ENCODE assay signal across 25 mouse cellular contexts in the genomic region with DNA sequence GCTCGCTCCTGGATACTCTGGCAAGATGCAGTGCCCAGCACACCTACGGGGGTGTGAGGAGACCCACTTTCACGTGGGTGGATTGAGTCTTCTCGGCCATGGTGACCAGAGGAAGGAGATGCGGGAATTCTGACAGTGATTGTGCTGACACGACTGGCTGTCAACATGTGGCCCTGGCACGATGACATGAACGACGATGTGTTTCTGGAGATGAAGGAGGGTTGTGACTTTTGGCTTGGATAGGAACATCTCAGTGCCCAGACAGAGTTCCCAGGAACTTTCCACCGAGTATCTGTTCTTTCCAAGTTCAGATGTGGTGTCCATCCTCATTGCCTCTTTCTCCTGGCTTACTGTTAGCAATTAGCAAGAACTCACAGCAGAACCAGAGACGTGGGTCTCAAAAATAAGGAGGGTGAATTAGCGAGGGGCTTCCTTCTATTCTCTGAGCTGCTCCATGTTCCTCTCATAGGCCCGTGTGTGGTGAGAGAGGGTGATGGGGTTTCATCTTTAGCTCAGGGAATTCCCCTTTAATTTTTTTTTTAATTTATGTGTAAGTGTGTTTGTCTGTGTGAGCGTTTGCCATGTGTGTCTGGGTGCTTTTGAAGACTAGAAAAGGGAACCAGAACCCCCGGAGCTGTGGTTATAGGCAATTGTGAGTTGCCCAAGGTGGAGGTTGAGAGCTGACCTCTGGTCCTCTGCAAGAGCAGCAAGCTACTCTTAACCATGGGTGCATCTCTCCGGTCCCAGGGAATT. TPM values are rescaled to one million over a fixed set of nuclear protein-coding genes. Genes with fewer than 3 reads are reported as not detected.
DNase-seq lines count a peak whose midpoint lies in the region; ATAC-seq and TF ChIP-seq lines count a peak whose summit lies in the region.
"Had no signal": no experiment of that assay in that cellular context is flagged by ENCODE, and none has a peak within 500 bp of the region (broad histone marks: within the 10 kb centered on the region; RNA-seq: fewer than 3 reads in every experiment).

No protein-coding gene starts in this region.

- H3K9ac ChIP-seq in heart, embryonic 12.5 days: no peak overlapping the region
- no peak overlapping the region for H3K9ac ChIP-seq in midbrain, embryonic 11.5 days (ENCODE audit: low read length)
- no peak overlapping the region for H3K9ac ChIP-seq in midbrain, postnatal 0 days (replicated peaks; ENCODE audit: low read length, poor library complexity, severe bottlenecking)
- H3K9ac ChIP-seq: embryonic facial prominence, embryonic 13.5 days; embryonic facial prominence, embryonic 15.5 days; forebrain, embryonic 12.5 days had no signal

- no peak for ATAC-seq in heart, embryonic 12.5 days (ENCODE audit: insufficient number of reproducible peaks, low FRiP score)
- ATAC-seq in midbrain, embryonic 11.5 days (ENCODE audit: low FRiP score): no peak
- ATAC-seq in midbrain, postnatal 0 days (ENCODE audit: low FRiP score): no peak
- ATAC-seq: activated CD4-positive, CD25-positive, alpha-beta regulatory T cell, adult 4 months; forebrain, embryonic 14.5 days; forebrain, embryonic 16.5 days; Patski had no signal

- H3K27ac ChIP-seq in heart, embryonic 12.5 days (ENCODE audit: poor library complexity, severe bottlenecking): no peak overlapping the region
- H3K27ac ChIP-seq in midbrain, embryonic 11.5 days (ENCODE audit: low read depth, low read length): no peak overlapping the region
- no peak overlapping the region for H3K27ac ChIP-seq in midbrain, postnatal 0 days (ENCODE audit: low read depth, low read length)
- H3K27ac ChIP-seq: embryonic facial prominence, embryonic 13.5 days; embryonic facial prominence, embryonic 15.5 days; forebrain, embryonic 10.5 days; forebrain, embryonic 12.5 days had no signal

- DNase-seq in heart, adult 11 months: peak; percentile 90
- DNase-seq in heart, postnatal 14 days: no peak
- peak; percentile 15 for DNase-seq in heart, postnatal 4 days
- peak; percentile 72 for DNase-seq in midbrain, embryonic 11.5 days (ENCODE audit: low spot score, missing footprints)
- no peak for DNase-seq in midbrain, postnatal 0 days (ENCODE audit: low spot score)
- DNase-seq in adipocyte (ENCODE audit: low spot score): peak; percentile 17
- DNase-seq in kidney, postnatal 4 days: no peak
- DNase-seq: adrenal gland, adult 2 months; adrenal gland, postnatal 10 days; adrenal gland, postnatal 25 days; cerebellum, adult 11-12 months; cerebellum, adult 9-10 months; embryo, embryonic 11 days had no signal

- no peak overlapping the region for H3K4me3 ChIP-seq in heart, embryonic 12.5 days
- no peak overlapping the region for H3K4me3 ChIP-seq in midbrain, embryonic 11.5 days (ENCODE audit: low read depth, low read length)
- H3K4me3 ChIP-seq in midbrain, postnatal 0 days (ENCODE audit: low read depth, low read length): no peak overlapping the region
- H3K4me3 ChIP-seq: embryonic facial prominence, embryonic 13.5 days; embryonic facial prominence, embryonic 15.5 days; erythroblast, embryonic 14.5 days; forebrain, embryonic 10.5 days; forebrain, embryonic 12.5 days had no signal

- no peaks in the 10 kb centered on the region for H3K27me3 ChIP-seq in heart, embryonic 12.5 days (replicated peaks)
- H3K27me3 ChIP-seq in midbrain, embryonic 11.5 days (ENCODE audit: control insufficient read depth, insufficient read depth, low read length): no peaks in the 10 kb centered on the region
- H3K27me3 ChIP-seq in midbrain, postnatal 0 days (ENCODE audit: insufficient read depth, low read length): no peaks in the 10 kb centered on the region
- H3K27me3 ChIP-seq: embryonic facial prominence, embryonic 13.5 days; embryonic facial prominence, embryonic 15.5 days; forebrain, embryonic 12.5 days; Patski had no signal

- no peaks in the 10 kb centered on the region for H3K36me3 ChIP-seq in heart, embryonic 12.5 days
- no peaks in the 10 kb centered on the region for H3K36me3 ChIP-seq in midbrain, embryonic 11.5 days (ENCODE audit: control insufficient read depth, insufficient read depth, low read length)
- H3K36me3 ChIP-seq in midbrain, postnatal 0 days (ENCODE audit: insufficient read depth, low read length): no peaks in the 10 kb centered on the region
- H3K36me3 ChIP-seq: embryonic facial prominence, embryonic 13.5 days; embryonic facial prominence, embryonic 15.5 days; forebrain, embryonic 10.5 days; forebrain, embryonic 12.5 days; G1E had no signal

- H3K9me3 ChIP-seq in heart, embryonic 12.5 days (replicated peaks): no peaks in the 10 kb centered on the region
- H3K9me3 ChIP-seq in midbrain, embryonic 11.5 days (ENCODE audit: control insufficient read depth, low read length): no peaks in the 10 kb centered on the region
- no peaks in the 10 kb centered on the region for H3K9me3 ChIP-seq in midbrain, postnatal 0 days (ENCODE audit: low read length)
- H3K9me3 ChIP-seq: embryonic facial prominence, embryonic 13.5 days; embryonic facial prominence, embryonic 15.5 days; forebrain, embryonic 10.5 days; forebrain, embryonic 12.5 days; G1E had no signal

- 71% methylated on average over 16 of the region's 16 CpGs for WGBS in heart, embryonic 12.5 days
- 89% methylated on average over 16 of the region's 16 CpGs for WGBS in midbrain, embryonic 11.5 days
- WGBS in midbrain, postnatal 0 days: 94% methylated on average over 16 of the region's 16 CpGs

- TF ChIP-seq CTCF in midbrain, postnatal 0 days (IDR thresholded peaks at IDR 0.05): no peak

- H3K4me2 ChIP-seq in heart, embryonic 12.5 days: no peak overlapping the region
- no peak overlapping the region for H3K4me2 ChIP-seq in midbrain, embryonic 11.5 days
- H3K4me2 ChIP-seq in midbrain, postnatal 0 days (ENCODE audit: low read depth, low read length, poor library complexity, severe bottlenecking): no peak overlapping the region
- H3K4me2 ChIP-seq: embryonic facial prominence, embryonic 13.5 days; embryonic facial prominence, embryonic 15.5 days; forebrain, embryonic 12.5 days had no signal

- peaks cover 10% of the 10 kb centered on the region for H3K4me1 ChIP-seq in heart, embryonic 12.5 days (replicated peaks)
- H3K4me1 ChIP-seq in midbrain, embryonic 11.5 days (ENCODE audit: control insufficient read depth, insufficient read depth, low read length): no peaks in the 10 kb centered on the region
- H3K4me1 ChIP-seq in midbrain, postnatal 0 days (ENCODE audit: insufficient read depth, low read length): no peaks in the 10 kb centered on the region
- H3K4me1 ChIP-seq: embryonic facial prominence, embryonic 15.5 days; forebrain, embryonic 10.5 days; forebrain, embryonic 12.5 days had no signal

- intact Hi-C loops in heart, postnatal 14 days (cut with DNase I): no loop called here

RNA-seq across cellular contexts. Expression of gene Adra1b, which starts 11.3 kb away (rescaled TPM):
- total RNA-seq in heart, postnatal 14 days (2021): 10 to 100 TPM; 43.7 to 47.6 TPM
- total RNA-seq in heart, postnatal 4 days (2021): 10 to 100 TPM; 37.0 to 39.2 TPM
- 6.1 and 6.2 TPM in 2 replicates for polyA plus RNA-seq in heart, embryonic 12.5 days (2016; fragmentation: Nextera tagmentation; extraction: Ambion mirVana)
- 0.31 and 0.48 TPM in 2 replicates for polyA plus RNA-seq in midbrain, embryonic 11.5 days (2014; fragmentation: Nextera tagmentation; extraction: Ambion mirVana)
- total RNA-seq in midbrain, postnatal 0 days (2014; rRNA removed): 30.5 and 38.7 TPM in 2 replicates
- polyA plus RNA-seq in midbrain, postnatal 0 days (2015; fragmentation: Nextera tagmentation; extraction: Ambion mirVana): 16.4 and 17.1 TPM in 2 replicates
- total RNA-seq: common myeloid progenitor, adult 5-6 weeks had no signal
- polyA plus RNA-seq: activated CD4-positive, CD25-positive, alpha-beta regulatory T cell, adult 4 months; erythroblast, embryonic 14.5 days; G1E had no signal

Comparison
In these comparisons a context has a peak if more than half of its experiments do, and no peak if none do; other contexts are left out.
1. DNase-seq: peak in heart, adult 11 months (single experiment), heart, postnatal 4 days (single experiment), midbrain, embryonic 11.5 days (single experiment) and adipocyte (single experiment); none in heart, postnatal 14 days (0 of 2), midbrain, postnatal 0 days (single experiment) and kidney, postnatal 4 days (0 of 2).